Mouse (Mus musculus): ENCODE measurements around the gene Rps21. TPM values are rescaled to one million over a fixed set of nuclear protein-coding genes. Genes with fewer than 3 reads are reported as not detected.

Rps21 gene
- polyA plus RNA-seq, 1 experiment from 2014 or later: 871 TPM

DNA sequence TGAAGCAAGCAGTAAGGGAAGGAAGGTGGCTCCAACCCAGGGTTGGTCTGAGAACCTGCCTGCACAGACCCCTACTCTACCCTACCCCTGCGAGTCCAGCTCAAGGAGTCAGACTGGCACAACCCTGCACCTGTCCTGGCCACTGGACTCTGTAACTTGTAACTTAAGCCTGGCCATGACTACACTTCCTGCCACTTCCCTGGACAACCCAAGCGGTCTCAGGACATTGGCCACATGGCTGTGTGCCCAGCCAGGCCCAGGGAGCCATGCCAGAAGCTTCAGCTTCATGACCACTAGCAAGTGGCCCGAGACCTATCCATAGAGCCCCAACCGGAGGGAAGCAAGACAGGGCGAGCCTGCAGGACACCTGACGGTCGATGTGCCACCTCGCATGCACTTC is 39.6 kb upstream of the Rps21 start:
- Histone ChIP-seq H3K27ac (ENCODE audit: low read depth) (no peak overlapping the region), H3K36me3 (ENCODE audit: control insufficient read depth, insufficient read depth, low read length) (no peaks in the 10 kb centered on the region), H3K4me1 (replicated peaks; ENCODE audit: control insufficient read depth, insufficient read depth, low read length) (peaks cover 49% of the 10 kb centered on the region), H3K9ac (ENCODE audit: low read length) (no peak overlapping the region), H3K4me2 (ENCODE audit: low read length) (no peak overlapping the region), H3K9me3 (ENCODE audit: control insufficient read depth, low read length) (no peaks in the 10 kb centered on the region; the same call in 1 of the 2 replicates), H3K27me3 (replicated peaks; ENCODE audit: control insufficient read depth, insufficient read depth, low read length) (no peaks in the 10 kb centered on the region), H3K4me3 (ENCODE audit: low read depth, low read length) (no peak overlapping the region)
- WGBS: 89% methylated on average over 8 of the region's 8 CpGs
- DNase-seq (ENCODE audit: low spot score) (no peak), ATAC-seq (replicated peaks; ENCODE audit: low FRiP score, low TSS enrichment, low read depth) (no peak)

DNA sequence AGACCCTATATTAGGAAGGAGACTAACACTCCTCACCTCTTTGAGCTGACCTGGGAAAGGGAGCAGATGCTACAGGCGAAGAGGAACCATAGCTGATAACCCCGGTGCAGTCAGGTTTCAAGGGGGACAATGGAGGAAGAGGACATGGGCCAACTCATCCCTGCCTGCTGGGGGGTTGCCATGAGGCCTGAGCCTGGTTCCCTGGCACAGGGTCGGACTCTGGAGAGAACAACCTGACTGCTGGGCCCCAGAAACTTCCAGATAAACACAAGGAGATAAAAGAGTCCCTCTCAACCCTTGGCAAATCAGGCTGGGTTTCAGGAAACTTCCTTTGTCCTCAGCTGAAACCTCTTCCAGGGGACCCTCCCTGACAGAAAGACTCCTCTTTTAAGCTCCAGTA is 38.9 kb upstream of the Rps21 start:
- DNase-seq (ENCODE audit: low spot score) (no peak), ATAC-seq (replicated peaks; ENCODE audit: low FRiP score, low TSS enrichment, low read depth) (no peak)
- H3K4me2 ChIP-seq (ENCODE audit: low read length): no peak overlapping the region
- no peaks in the 10 kb centered on the region for H3K27me3 ChIP-seq (replicated peaks; ENCODE audit: control insufficient read depth, insufficient read depth, low read length)
- H3K9ac ChIP-seq (ENCODE audit: low read length): no peak overlapping the region
- H3K36me3 ChIP-seq (ENCODE audit: control insufficient read depth, insufficient read depth, low read length): no peaks in the 10 kb centered on the region
- peaks cover 56% of the 10 kb centered on the region for H3K4me1 ChIP-seq (replicated peaks; ENCODE audit: control insufficient read depth, insufficient read depth, low read length)
- no peak overlapping the region for H3K4me3 ChIP-seq (ENCODE audit: low read depth, low read length)
- no peaks in the 10 kb centered on the region for H3K9me3 ChIP-seq (ENCODE audit: control insufficient read depth, low read length)
- 66% methylated on average over 3 of the region's 3 CpGs for WGBS
- H3K27ac ChIP-seq (ENCODE audit: low read depth): peak overlapping the region; percentile 47; the same call in 1 of the 2 replicates

DNA sequence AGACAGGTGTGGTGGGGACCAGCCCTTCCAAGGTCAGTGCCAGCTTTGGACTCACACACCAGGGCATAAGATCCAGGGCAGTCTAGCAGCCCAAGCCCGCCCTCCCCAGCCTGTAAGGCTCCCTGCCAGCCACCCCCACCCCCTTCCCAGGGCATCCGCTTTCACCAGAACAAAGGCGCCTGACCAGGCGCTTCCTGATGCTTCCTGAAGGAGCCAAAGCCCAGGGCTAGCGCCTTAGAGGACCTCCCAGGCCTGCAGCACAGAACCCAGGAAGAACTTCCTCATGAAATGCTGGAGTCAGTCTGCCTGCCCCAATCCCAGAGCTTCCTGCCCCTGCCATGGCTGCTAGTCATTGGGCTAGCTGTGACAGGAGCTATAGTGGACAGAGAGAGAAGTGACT is 38.5 kb upstream of the Rps21 start:
- no peak overlapping the region for H3K9ac ChIP-seq (ENCODE audit: low read length)
- ATAC-seq (replicated peaks; ENCODE audit: low FRiP score, low TSS enrichment, low read depth) (no peak), DNase-seq (ENCODE audit: low spot score) (no peak)
- peaks cover 60% of the 10 kb centered on the region for H3K4me1 ChIP-seq (replicated peaks; ENCODE audit: control insufficient read depth, insufficient read depth, low read length)
- H3K9me3 ChIP-seq (ENCODE audit: control insufficient read depth, low read length): no peaks in the 10 kb centered on the region
- H3K27ac ChIP-seq (ENCODE audit: low read depth): peak overlapping the region; percentile 47; the same call in 1 of the 2 replicates
- no peaks in the 10 kb centered on the region for H3K27me3 ChIP-seq (replicated peaks; ENCODE audit: control insufficient read depth, insufficient read depth, low read length)
- H3K4me3 ChIP-seq (ENCODE audit: low read depth, low read length): no peak overlapping the region
- H3K36me3 ChIP-seq (ENCODE audit: control insufficient read depth, insufficient read depth, low read length): no peaks in the 10 kb centered on the region
- no peak overlapping the region for H3K4me2 ChIP-seq (ENCODE audit: low read length)
- 32% methylated on average over 5 of the region's 5 CpGs for WGBS

DNA sequence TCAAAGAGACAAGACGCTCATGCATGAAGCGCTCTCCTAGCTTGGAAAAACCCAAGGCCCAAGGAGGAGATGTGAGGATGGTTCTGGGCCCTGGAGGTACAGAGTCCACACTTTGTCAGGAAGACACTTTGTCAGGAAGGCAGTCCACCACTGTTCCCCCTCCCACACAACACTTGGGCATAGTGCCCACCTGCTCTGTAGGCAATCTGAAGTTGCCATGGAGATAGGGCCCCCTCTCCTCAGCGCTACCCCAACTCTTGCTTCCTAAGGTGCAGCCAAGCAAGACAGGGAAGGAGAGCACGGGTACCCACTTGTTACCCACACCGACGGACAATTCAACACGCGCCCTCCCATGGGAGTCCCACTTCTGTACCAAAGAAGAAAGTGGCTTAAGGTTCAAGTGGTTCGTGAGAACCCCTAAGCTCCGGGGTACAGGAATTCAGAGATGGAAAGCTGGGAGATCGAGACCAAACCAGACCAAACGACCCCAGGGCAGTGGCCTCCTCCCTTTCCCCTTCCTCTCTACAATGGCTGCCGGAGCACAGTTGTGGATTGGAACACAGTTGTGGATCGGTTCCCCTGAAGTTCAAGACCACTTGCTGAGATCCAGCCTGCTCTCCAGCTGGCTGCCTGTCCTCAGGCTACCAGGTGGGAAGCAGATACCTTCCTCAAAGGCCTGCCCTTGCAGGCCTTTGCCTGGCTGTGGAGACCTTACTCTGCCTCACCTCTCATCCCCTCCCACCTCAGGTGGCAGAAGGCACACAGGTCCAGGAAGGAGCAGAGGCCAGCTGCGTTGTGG is 37.8 kb upstream of the Rps21 start:
- no peaks in the 10 kb centered on the region for H3K9me3 ChIP-seq (ENCODE audit: control insufficient read depth, low read length)
- no peak overlapping the region for H3K9ac ChIP-seq (ENCODE audit: low read length)
- H3K27ac ChIP-seq (ENCODE audit: low read depth): peak overlapping the region; percentile 47; the same call in 1 of the 2 replicates
- DNase-seq (ENCODE audit: low spot score): no peak
- no peaks in the 10 kb centered on the region for H3K36me3 ChIP-seq (ENCODE audit: control insufficient read depth, insufficient read depth, low read length)
- 80% methylated on average over 15 of the region's 15 CpGs for WGBS
- H3K4me2 ChIP-seq (ENCODE audit: low read length): no peak overlapping the region
- peaks cover 62% of the 10 kb centered on the region for H3K4me1 ChIP-seq (replicated peaks; ENCODE audit: control insufficient read depth, insufficient read depth, low read length)
- no peak overlapping the region for H3K4me3 ChIP-seq (ENCODE audit: low read depth, low read length)
- no peaks in the 10 kb centered on the region for H3K27me3 ChIP-seq (replicated peaks; ENCODE audit: control insufficient read depth, insufficient read depth, low read length)
- ATAC-seq (replicated peaks; ENCODE audit: low FRiP score, low TSS enrichment, low read depth): no peak

GRCm38 (mm10) chr2:180220165-180220564 is 37.0 kb upstream of the Rps21 start:
- no peaks in the 10 kb centered on the region for H3K9me3 ChIP-seq (ENCODE audit: control insufficient read depth, low read length)
- H3K27ac ChIP-seq (ENCODE audit: low read depth): no peak overlapping the region
- DNase-seq (ENCODE audit: low spot score): no peak
- H3K9ac ChIP-seq (ENCODE audit: low read length): no peak overlapping the region
- no peak overlapping the region for H3K4me3 ChIP-seq (ENCODE audit: low read depth, low read length)
- peaks cover 53% of the 10 kb centered on the region for H3K4me1 ChIP-seq (replicated peaks; ENCODE audit: control insufficient read depth, insufficient read depth, low read length)
- no peaks in the 10 kb centered on the region for H3K36me3 ChIP-seq (ENCODE audit: control insufficient read depth, insufficient read depth, low read length)
- H3K4me2 ChIP-seq (ENCODE audit: low read length): no peak overlapping the region
- 0 out of 2 replicates have a peak, but pooled peaks have one; percentile 17 for ATAC-seq (replicated peaks; ENCODE audit: low FRiP score, low TSS enrichment, low read depth)
- WGBS: 36% methylated on average over 9 of the region's 9 CpGs
- H3K27me3 ChIP-seq (replicated peaks; ENCODE audit: control insufficient read depth, insufficient read depth, low read length): 0 out of 2 replicates have a peak, but pooled peaks cover 3% of the 10 kb centered on the region

DNA sequence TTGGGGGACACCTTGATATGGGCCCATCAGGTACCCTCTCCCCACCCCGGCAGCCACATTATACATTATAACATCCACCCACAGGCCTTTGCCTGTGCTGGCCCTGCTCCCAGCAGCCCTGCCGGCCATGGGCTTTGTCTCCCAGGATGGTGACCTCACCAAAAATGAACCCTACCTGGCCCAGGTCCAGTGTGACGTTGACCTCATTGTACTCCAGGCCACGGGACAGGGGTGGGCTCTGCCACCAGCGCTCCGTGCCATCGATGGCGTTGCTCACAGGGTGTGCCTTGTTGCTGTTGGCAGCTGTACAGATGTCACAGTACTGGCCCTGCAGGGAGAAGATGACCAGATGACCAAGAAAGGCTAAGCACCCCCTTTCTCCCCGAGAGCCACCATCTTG is 36.1 kb upstream of the Rps21 start:
- Histone ChIP-seq H3K36me3 (ENCODE audit: control insufficient read depth, insufficient read depth, low read length) (no peaks in the 10 kb centered on the region), H3K27ac (ENCODE audit: low read depth) (no peak overlapping the region), H3K9me3 (ENCODE audit: control insufficient read depth, low read length) (no peaks in the 10 kb centered on the region), H3K4me2 (ENCODE audit: low read length) (no peak overlapping the region), H3K4me1 (replicated peaks; ENCODE audit: control insufficient read depth, insufficient read depth, low read length) (peaks cover 48% of the 10 kb centered on the region), H3K9ac (ENCODE audit: low read length) (no peak overlapping the region), H3K4me3 (ENCODE audit: low read depth, low read length) (no peak overlapping the region), H3K27me3 (replicated peaks; ENCODE audit: control insufficient read depth, insufficient read depth, low read length) (0 out of 2 replicates have a peak, but pooled peaks cover 3% of the 10 kb centered on the region)
- ATAC-seq (replicated peaks; ENCODE audit: low FRiP score, low TSS enrichment, low read depth): no peak
- DNase-seq (ENCODE audit: low spot score): no peak
- 96% methylated on average over 9 of the region's 9 CpGs for WGBS

DNA sequence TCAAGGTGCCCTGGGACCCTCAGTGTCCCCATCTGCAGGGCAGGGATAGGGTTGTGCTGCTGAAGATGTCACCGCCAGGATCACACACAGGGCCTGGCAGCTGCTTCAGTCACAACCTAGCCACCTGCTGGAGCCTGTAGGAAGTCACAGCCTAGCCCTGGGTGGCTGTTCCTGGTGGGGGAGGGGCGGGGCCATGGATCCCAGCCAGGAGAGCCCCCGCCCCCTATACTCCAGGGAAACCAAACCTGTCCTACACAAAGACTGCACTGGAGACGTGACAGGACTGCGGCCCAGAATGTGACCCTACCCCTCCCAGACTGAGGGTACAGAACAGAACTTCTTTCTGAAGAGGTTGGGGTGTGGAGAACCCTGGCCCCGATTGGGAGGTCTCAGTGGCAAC is 34.9 kb upstream of the Rps21 start:
- no peaks in the 10 kb centered on the region for H3K36me3 ChIP-seq (ENCODE audit: control insufficient read depth, insufficient read depth, low read length)
- ATAC-seq (replicated peaks; ENCODE audit: low FRiP score, low TSS enrichment, low read depth) (peak; percentile 28), DNase-seq (ENCODE audit: low spot score) (peak; percentile 75)
- H3K27me3 ChIP-seq (replicated peaks; ENCODE audit: control insufficient read depth, insufficient read depth, low read length): 0 out of 2 replicates have a peak, but pooled peaks cover 3% of the 10 kb centered on the region
- no peak overlapping the region for H3K4me3 ChIP-seq (ENCODE audit: low read depth, low read length)
- no peak overlapping the region for H3K4me2 ChIP-seq (ENCODE audit: low read length)
- H3K27ac ChIP-seq (ENCODE audit: low read depth): peak overlapping the region; percentile 36; the same call in 1 of the 2 replicates
- H3K4me1 ChIP-seq (replicated peaks; ENCODE audit: control insufficient read depth, insufficient read depth, low read length): peaks cover 55% of the 10 kb centered on the region
- 12% methylated on average over 6 of the region's 6 CpGs for WGBS
- H3K9me3 ChIP-seq (ENCODE audit: control insufficient read depth, low read length): no peaks in the 10 kb centered on the region
- no peak overlapping the region for H3K9ac ChIP-seq (ENCODE audit: low read length)

DNA sequence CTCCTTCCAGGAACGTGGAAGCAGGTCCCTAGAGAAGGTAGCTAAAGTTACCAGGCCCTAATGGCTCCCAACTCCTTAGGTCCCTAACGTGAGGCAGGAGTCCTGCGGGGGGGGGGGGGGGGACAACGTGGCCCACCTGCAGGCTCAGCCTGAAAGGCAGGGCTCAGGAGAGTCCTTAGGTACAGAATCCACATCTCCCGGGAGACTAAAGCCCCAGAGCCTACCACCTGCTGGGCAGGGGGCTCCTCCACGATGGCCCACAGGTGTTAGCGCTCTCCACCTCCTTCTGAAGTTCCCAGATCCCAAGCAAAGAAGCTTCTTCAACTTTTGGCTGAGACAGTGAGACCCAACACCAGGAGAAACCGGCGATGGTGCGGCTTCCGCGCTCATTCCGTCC is 32.5 kb upstream of the Rps21 start:
- peak overlapping the region; percentile 96 for H3K4me2 ChIP-seq (ENCODE audit: low read length)
- 0 out of 2 replicates have a peak, but pooled peaks cover 3% of the 10 kb centered on the region for H3K27me3 ChIP-seq (replicated peaks; ENCODE audit: control insufficient read depth, insufficient read depth, low read length)
- DNase-seq (ENCODE audit: low spot score) (no peak), ATAC-seq (replicated peaks; ENCODE audit: low FRiP score, low TSS enrichment, low read depth) (no peak)
- H3K4me3 ChIP-seq (ENCODE audit: low read depth, low read length): peak overlapping the region; percentile 66
- H3K36me3 ChIP-seq (ENCODE audit: control insufficient read depth, insufficient read depth, low read length): no peaks in the 10 kb centered on the region
- 5% methylated on average over 11 of the region's 13 CpGs for WGBS
- H3K9ac ChIP-seq (ENCODE audit: low read length): peak overlapping the region; percentile 46
- peaks cover 55% of the 10 kb centered on the region for H3K4me1 ChIP-seq (replicated peaks; ENCODE audit: control insufficient read depth, insufficient read depth, low read length)
- H3K27ac ChIP-seq (ENCODE audit: low read depth): peak overlapping the region; percentile 62; the same call in 1 of the 2 replicates
- H3K9me3 ChIP-seq (ENCODE audit: control insufficient read depth, low read length): no peaks in the 10 kb centered on the region

All from intestine, embryonic 14.5 days (tissue).